Mouse (Mus musculus): ENCODE data around the gene Hs1bp3. TPM values are rescaled to one million over a fixed set of nuclear protein-coding genes. Genes with fewer than 3 reads are reported as not detected.

Hs1bp3 gene
- polyA plus RNA-seq, 1 experiment from 2014 or later: 9.6 TPM

DNA sequence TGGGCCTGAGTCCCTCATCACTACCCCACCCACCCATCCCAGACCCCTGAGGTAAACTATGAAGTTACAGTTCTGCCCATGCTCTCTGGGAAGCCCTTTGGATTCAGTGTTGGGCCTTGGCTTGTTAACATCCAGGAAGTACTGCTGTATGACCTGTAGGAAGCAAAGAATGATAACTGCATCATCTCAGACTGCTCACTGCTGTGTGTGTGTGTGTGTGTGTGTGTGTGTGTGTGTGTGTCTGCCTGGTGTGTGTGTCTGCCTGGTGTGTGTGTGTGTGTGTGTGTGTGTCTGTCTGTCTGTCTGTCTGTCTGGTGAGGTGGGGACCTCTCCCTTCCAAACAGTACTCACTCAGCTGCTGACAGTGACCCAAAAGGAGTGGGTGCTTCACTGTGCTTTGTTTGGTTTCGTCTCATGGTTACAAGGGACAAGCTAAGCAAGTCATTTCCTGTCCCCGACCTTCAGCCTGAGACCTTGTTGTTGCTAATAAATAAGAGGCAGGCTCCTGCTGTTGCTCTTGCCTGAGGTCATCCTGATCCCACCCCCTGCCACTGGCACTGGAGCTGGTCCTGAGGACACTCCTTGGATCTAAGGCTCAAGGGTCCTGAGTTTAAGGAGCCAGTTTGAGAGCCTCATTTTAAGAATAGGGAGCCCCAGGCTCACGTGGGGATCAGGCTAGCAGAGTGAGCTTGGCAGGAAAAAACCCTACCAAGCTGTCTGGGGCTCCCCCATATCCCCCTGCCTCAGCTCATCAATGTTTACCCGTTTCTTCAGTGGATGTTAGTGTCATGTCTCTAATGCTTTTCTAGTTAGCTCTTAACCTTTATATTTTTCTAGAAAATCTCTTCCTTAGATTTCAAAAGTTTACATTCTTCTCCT is 38.0 kb downstream of the Hs1bp3 start:
- no peak overlapping the region for H3K4me3 ChIP-seq (ENCODE audit: low read depth, low read length)
- no peak overlapping the region for H3K4me2 ChIP-seq (ENCODE audit: low read depth, low read length)
- 19% methylated on average over 4 of the region's 4 CpGs for WGBS
- H3K9me3 ChIP-seq (replicated peaks; ENCODE audit: control insufficient read depth, low read length): no peaks in the 10 kb centered on the region
- H3K36me3 ChIP-seq (replicated peaks; ENCODE audit: control insufficient read depth, insufficient read depth, low read depth, low read length): no peaks in the 10 kb centered on the region
- H3K27me3 ChIP-seq (ENCODE audit: control insufficient read depth, insufficient read depth, low read length): no peaks in the 10 kb centered on the region
- H3K4me1 ChIP-seq (ENCODE audit: control insufficient read depth, insufficient read depth, low read length): no peaks in the 10 kb centered on the region; the same call in 1 of the 2 replicates
- no peak overlapping the region for H3K27ac ChIP-seq (replicated peaks; ENCODE audit: low read depth, low read length)
- no peak for DNase-seq (ENCODE audit: low spot score)
- ATAC-seq (replicated peaks; ENCODE audit: insufficient number of reproducible peaks, low FRiP score, low TSS enrichment, low read depth): no peak
- H3K9ac ChIP-seq (replicated peaks; ENCODE audit: low read length): no peak overlapping the region

- Histone ChIP-seq H3K9me3 (replicated peaks; ENCODE audit: control insufficient read depth, low read length) (no peaks in the 10 kb centered on the region), H3K9ac (replicated peaks; ENCODE audit: low read length) (no peak overlapping the region), H3K27ac (replicated peaks; ENCODE audit: low read depth, low read length) (no peak overlapping the region), H3K4me1 (ENCODE audit: control insufficient read depth, insufficient read depth, low read length) (no peaks in the 10 kb centered on the region; the same call in 1 of the 2 replicates), H3K36me3 (replicated peaks; ENCODE audit: control insufficient read depth, insufficient read depth, low read depth, low read length) (no peaks in the 10 kb centered on the region), H3K27me3 (ENCODE audit: control insufficient read depth, insufficient read depth, low read length) (no peaks in the 10 kb centered on the region), H3K4me2 (ENCODE audit: low read depth, low read length) (no peak overlapping the region), H3K4me3 (ENCODE audit: low read depth, low read length) (no peak overlapping the region)
- ATAC-seq (replicated peaks; ENCODE audit: insufficient number of reproducible peaks, low FRiP score, low TSS enrichment, low read depth) (no peak), DNase-seq (ENCODE audit: low spot score) (no peak)
- WGBS: 70% methylated on average over 4 of the region's 4 CpGs
Measured at GRCm38 (mm10) chr12:8353071-8353470, 39.8 kb downstream of the Hs1bp3 start.

DNA sequence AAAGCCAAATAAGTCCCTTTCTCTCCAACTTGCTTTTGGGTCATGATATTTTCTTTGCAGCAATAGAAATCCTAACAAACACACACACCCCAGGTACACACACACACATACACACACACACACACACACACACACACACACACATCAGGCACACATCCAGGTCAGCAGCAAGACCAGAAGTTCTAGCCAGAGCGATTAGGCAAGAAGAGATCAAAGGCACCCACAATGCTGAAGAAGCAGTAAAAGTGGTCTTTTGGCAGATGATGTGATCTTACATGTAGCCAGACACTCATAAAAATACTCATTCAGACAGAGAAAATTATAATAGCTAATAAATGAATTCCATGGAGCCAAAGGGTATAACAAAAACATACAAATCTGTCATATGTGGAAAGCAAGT is 41.0 kb downstream of the Hs1bp3 start:
- no peak overlapping the region for H3K4me3 ChIP-seq (ENCODE audit: low read depth, low read length)
- no peak overlapping the region for H3K9ac ChIP-seq (replicated peaks; ENCODE audit: low read length)
- H3K4me2 ChIP-seq (ENCODE audit: low read depth, low read length): no peak overlapping the region
- no peaks in the 10 kb centered on the region for H3K36me3 ChIP-seq (replicated peaks; ENCODE audit: control insufficient read depth, insufficient read depth, low read depth, low read length)
- no peak for DNase-seq (ENCODE audit: low spot score)
- no peaks in the 10 kb centered on the region for H3K27me3 ChIP-seq (ENCODE audit: control insufficient read depth, insufficient read depth, low read length)
- H3K4me1 ChIP-seq (ENCODE audit: control insufficient read depth, insufficient read depth, low read length): no peaks in the 10 kb centered on the region
- no peaks in the 10 kb centered on the region for H3K9me3 ChIP-seq (replicated peaks; ENCODE audit: control insufficient read depth, low read length)
- 96% methylated on average over 1 of the region's 1 CpGs for WGBS
- ATAC-seq (replicated peaks; ENCODE audit: insufficient number of reproducible peaks, low FRiP score, low TSS enrichment, low read depth): no peak
- H3K27ac ChIP-seq (replicated peaks; ENCODE audit: low read depth, low read length): no peak overlapping the region

- no peaks in the 10 kb centered on the region for H3K36me3 ChIP-seq (replicated peaks; ENCODE audit: control insufficient read depth, insufficient read depth, low read depth, low read length)
- no peaks in the 10 kb centered on the region for H3K9me3 ChIP-seq (replicated peaks; ENCODE audit: control insufficient read depth, low read length)
- ATAC-seq (replicated peaks; ENCODE audit: insufficient number of reproducible peaks, low FRiP score, low TSS enrichment, low read depth) (no peak), DNase-seq (ENCODE audit: low spot score) (no peak)
- H3K4me1 ChIP-seq (ENCODE audit: control insufficient read depth, insufficient read depth, low read length): no peaks in the 10 kb centered on the region
- H3K4me3 ChIP-seq (ENCODE audit: low read depth, low read length): no peak overlapping the region
- WGBS: 94% methylated on average over 4 of the region's 4 CpGs
- no peak overlapping the region for H3K4me2 ChIP-seq (ENCODE audit: low read depth, low read length)
- no peak overlapping the region for H3K9ac ChIP-seq (replicated peaks; ENCODE audit: low read length)
- no peaks in the 10 kb centered on the region for H3K27me3 ChIP-seq (ENCODE audit: control insufficient read depth, insufficient read depth, low read length)
- no peak overlapping the region for H3K27ac ChIP-seq (replicated peaks; ENCODE audit: low read depth, low read length)
Measured at GRCm38 (mm10) chr12:8355011-8355410, 41.8 kb downstream of the Hs1bp3 start.

DNA sequence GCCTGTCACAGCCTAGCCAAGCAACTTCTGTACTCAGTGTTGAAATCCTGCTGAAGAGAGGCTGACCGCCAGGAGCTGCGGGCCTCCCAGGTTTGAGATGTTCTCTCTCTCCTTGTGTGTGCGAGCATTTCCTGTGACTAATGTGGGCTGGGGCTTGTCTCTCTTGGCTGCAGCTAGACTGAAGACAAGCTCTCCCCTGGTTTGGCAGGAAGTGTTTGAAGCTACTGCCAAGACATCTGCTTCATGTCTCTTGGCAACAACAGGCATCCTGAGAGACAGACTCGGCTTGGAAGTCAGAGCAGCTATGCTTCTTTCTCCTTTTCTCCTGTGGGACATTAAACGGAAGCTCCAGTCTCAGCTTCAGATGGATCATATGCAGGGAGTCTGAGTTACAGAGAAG is 44.2 kb downstream of the Hs1bp3 start:
- WGBS: 72% methylated on average over 5 of the region's 5 CpGs
- no peak overlapping the region for H3K4me3 ChIP-seq (ENCODE audit: low read depth, low read length)
- H3K27ac ChIP-seq (replicated peaks; ENCODE audit: low read depth, low read length): no peak overlapping the region
- no peaks in the 10 kb centered on the region for H3K27me3 ChIP-seq (ENCODE audit: control insufficient read depth, insufficient read depth, low read length)
- no peaks in the 10 kb centered on the region for H3K9me3 ChIP-seq (replicated peaks; ENCODE audit: control insufficient read depth, low read length)
- ATAC-seq (replicated peaks; ENCODE audit: insufficient number of reproducible peaks, low FRiP score, low TSS enrichment, low read depth) (no peak), DNase-seq (ENCODE audit: low spot score) (no peak)
- no peak overlapping the region for H3K9ac ChIP-seq (replicated peaks; ENCODE audit: low read length)
- H3K4me2 ChIP-seq (ENCODE audit: low read depth, low read length): no peak overlapping the region
- no peaks in the 10 kb centered on the region for H3K36me3 ChIP-seq (replicated peaks; ENCODE audit: control insufficient read depth, insufficient read depth, low read depth, low read length)
- H3K4me1 ChIP-seq (ENCODE audit: control insufficient read depth, insufficient read depth, low read length): no peaks in the 10 kb centered on the region

GRCm38 (mm10) chr12:8358344-8358966 is 45.2 kb downstream of the Hs1bp3 start:
- H3K9ac ChIP-seq (replicated peaks; ENCODE audit: low read length): no peak overlapping the region
- no peak for ATAC-seq (replicated peaks; ENCODE audit: insufficient number of reproducible peaks, low FRiP score, low TSS enrichment, low read depth)
- H3K9me3 ChIP-seq (replicated peaks; ENCODE audit: control insufficient read depth, low read length): no peaks in the 10 kb centered on the region
- no peak overlapping the region for H3K4me2 ChIP-seq (ENCODE audit: low read depth, low read length)
- no peak overlapping the region for H3K27ac ChIP-seq (replicated peaks; ENCODE audit: low read depth, low read length)
- no peaks in the 10 kb centered on the region for H3K4me1 ChIP-seq (ENCODE audit: control insufficient read depth, insufficient read depth, low read length)
- H3K27me3 ChIP-seq (ENCODE audit: control insufficient read depth, insufficient read depth, low read length): no peaks in the 10 kb centered on the region
- H3K36me3 ChIP-seq (replicated peaks; ENCODE audit: control insufficient read depth, insufficient read depth, low read depth, low read length): no peaks in the 10 kb centered on the region
- DNase-seq (ENCODE audit: low spot score): no peak
- 81% methylated on average over 5 of the region's 5 CpGs for whole genome bisulfite sequencing
- no peak overlapping the region for H3K4me3 ChIP-seq (ENCODE audit: low read depth, low read length)

DNA sequence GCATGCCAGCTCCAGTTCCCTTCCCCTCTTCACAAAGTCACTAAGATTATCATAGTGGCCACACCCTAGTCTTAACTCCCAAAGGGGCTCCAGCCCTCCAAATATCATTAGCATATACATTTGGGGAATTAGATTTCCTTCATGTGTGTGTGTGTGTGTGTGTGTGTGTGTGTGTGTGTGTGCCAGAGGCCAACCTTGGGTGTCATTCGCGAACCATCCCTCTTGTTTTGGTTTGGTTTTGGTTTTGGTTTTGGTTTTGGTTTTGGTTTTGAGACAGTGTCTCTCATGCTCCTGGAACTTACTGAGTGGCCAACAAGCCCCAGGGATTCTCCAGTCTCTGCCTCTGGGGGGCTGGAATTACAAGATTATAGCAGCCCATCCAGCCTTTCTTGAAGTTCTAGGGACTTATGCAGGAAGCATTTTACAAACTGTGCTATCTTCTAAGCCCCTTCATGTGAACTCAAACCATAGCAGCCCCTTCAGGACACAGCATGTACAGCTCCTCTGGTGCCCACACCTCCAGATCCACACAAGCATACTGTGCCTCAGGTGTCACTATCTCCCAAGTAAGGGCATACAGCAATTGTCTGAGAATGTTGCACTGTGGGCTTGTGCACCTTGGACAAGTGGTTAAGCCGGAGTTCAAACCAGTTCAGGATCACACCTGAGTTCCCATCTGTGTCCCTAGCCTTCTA is 46.3 kb downstream of the Hs1bp3 start:
- no peaks in the 10 kb centered on the region for H3K36me3 ChIP-seq (replicated peaks; ENCODE audit: control insufficient read depth, insufficient read depth, low read depth, low read length)
- no peaks in the 10 kb centered on the region for H3K27me3 ChIP-seq (ENCODE audit: control insufficient read depth, insufficient read depth, low read length)
- ATAC-seq (replicated peaks; ENCODE audit: insufficient number of reproducible peaks, low FRiP score, low TSS enrichment, low read depth) (no peak), DNase-seq (ENCODE audit: low spot score) (no peak)
- H3K9ac ChIP-seq (replicated peaks; ENCODE audit: low read length): no peak overlapping the region
- no peak overlapping the region for H3K27ac ChIP-seq (replicated peaks; ENCODE audit: low read depth, low read length)
- 97% methylated on average over 3 of the region's 3 CpGs for WGBS
- H3K9me3 ChIP-seq (replicated peaks; ENCODE audit: control insufficient read depth, low read length): no peaks in the 10 kb centered on the region
- no peak overlapping the region for H3K4me2 ChIP-seq (ENCODE audit: low read depth, low read length)
- peaks cover 4% of the 10 kb centered on the region; the same call in 1 of the 2 replicates for H3K4me1 ChIP-seq (ENCODE audit: control insufficient read depth, insufficient read depth, low read length)
- no peak overlapping the region for H3K4me3 ChIP-seq (ENCODE audit: low read depth, low read length)

DNA sequence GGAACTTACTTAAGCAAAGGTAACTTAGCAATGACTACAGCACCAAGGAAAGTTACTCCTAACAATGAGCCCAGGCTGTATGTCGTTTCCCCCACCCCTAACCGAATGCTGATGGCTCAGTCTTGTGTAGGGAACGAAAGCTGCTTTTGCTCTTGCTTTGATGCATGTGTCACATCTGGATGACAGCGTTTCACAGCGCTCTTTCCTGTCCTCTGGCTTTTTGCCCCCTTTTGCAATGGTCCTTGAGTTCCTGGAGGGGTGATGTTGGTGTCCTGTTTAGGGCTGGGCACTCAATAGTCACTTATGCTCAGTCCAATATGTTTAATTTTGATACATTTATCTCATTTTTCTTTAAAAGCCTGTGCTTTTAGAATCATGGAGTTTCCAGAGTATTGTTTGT is 48.6 kb downstream of the Hs1bp3 start:
- H3K9me3 ChIP-seq (replicated peaks; ENCODE audit: control insufficient read depth, low read length): no peaks in the 10 kb centered on the region
- H3K4me1 ChIP-seq (ENCODE audit: control insufficient read depth, insufficient read depth, low read length): peaks cover 4% of the 10 kb centered on the region; the same call in 1 of the 2 replicates
- no peak for ATAC-seq (replicated peaks; ENCODE audit: insufficient number of reproducible peaks, low FRiP score, low TSS enrichment, low read depth)
- 71% methylated on average over 5 of the region's 5 CpGs for WGBS
- no peaks in the 10 kb centered on the region for H3K27me3 ChIP-seq (ENCODE audit: control insufficient read depth, insufficient read depth, low read length)
- no peak for DNase-seq (ENCODE audit: low spot score)
- no peak overlapping the region for H3K9ac ChIP-seq (replicated peaks; ENCODE audit: low read length)
- H3K4me3 ChIP-seq (ENCODE audit: low read depth, low read length): no peak overlapping the region
- H3K36me3 ChIP-seq (replicated peaks; ENCODE audit: control insufficient read depth, insufficient read depth, low read depth, low read length): no peaks in the 10 kb centered on the region
- H3K4me2 ChIP-seq (ENCODE audit: low read depth, low read length): no peak overlapping the region
- no peak overlapping the region for H3K27ac ChIP-seq (replicated peaks; ENCODE audit: low read depth, low read length)

Data from embryonic facial prominence, embryonic 11.5 days (tissue).